Mouse (Mus musculus) E14TG2a.4 (cell line): ENCODE measurements around the gene Fam155a.

Source experiments
- CTCF ChIP-seq: conservative IDR thresholded peaks from 2 replicates; pipeline ENCODE4 v1.5.1; 2014; ENCODE audit warnings: low read length
- NANOG ChIP-seq: IDR thresholded peaks from 2 replicates; pipeline ENCODE4 v1.6.1; 2014; ENCODE audit warnings: borderline replicate concordance, low read length, mixed read lengths
- POU5F1 ChIP-seq: IDR thresholded peaks from 2 replicates; pipeline ENCODE4 v1.6.1; 2014; ENCODE audit warnings: low read length, borderline replicate concordance

GRCm38 (mm10) chr8:9694794-9695193 is 76.2 kb downstream of the Fam155a start:
- TF ChIP-seq CTCF: no peak
- no peak for TF ChIP-seq POU5F1
- TF ChIP-seq NANOG: no peak
